8 mouse cellular contexts compared by ENCODE assay signal in the genomic region with DNA sequence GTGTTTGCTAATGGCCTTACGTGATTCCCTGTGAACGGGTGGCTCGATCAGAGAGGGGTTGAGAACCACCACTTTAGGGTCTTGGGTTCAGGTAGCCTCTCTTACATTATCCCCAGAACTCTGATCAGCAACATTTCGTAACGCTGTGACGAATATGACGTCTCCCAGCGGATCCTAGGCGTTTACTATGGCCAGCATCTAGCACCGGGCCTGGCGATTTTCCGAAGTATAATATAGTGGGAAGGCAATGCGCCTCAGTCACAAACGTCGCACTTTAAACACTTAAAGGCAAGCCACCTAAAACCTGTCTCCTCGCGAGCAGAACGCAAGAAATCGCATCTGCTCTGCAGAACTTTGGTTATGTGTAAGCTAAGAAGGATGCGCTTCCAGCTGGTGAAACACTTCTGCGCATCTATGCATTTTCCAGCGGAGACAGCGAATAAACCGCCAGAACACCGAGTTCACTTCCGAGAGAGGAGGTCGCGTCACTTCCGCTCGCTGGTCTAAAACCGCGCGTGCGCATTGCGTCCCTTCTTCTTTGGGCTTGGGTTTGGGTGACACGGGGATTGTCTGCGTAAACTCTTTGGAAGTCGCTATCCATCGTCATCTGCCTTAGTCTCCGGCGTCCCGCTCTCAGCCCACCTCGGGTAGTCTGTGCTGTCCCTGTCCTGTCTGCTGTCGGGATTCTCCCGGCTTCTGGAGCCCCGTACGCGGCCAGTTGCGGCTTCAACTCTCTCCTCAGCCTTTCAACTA. TPM values are rescaled to one million over a fixed set of nuclear protein-coding genes. Genes with fewer than 3 reads are reported as not detected.
DNase-seq lines count a peak whose midpoint lies in the region; ATAC-seq lines count a peak whose summit lies in the region.

No protein-coding gene starts in this region.

- H3K9me3 ChIP-seq in embryonic facial prominence, embryonic 15.5 days (replicated peaks): no peaks in the 10 kb centered on the region
- no peaks in the 10 kb centered on the region for H3K9me3 ChIP-seq in liver, embryonic 12.5 days (replicated peaks)
- H3K9me3 ChIP-seq in neural tube, embryonic 13.5 days: no peaks in the 10 kb centered on the region

- no peaks in the 10 kb centered on the region for H3K36me3 ChIP-seq in embryonic facial prominence, embryonic 15.5 days
- H3K36me3 ChIP-seq in liver, embryonic 12.5 days: no peaks in the 10 kb centered on the region
- H3K36me3 ChIP-seq in neural tube, embryonic 13.5 days: no peaks in the 10 kb centered on the region

- ATAC-seq in embryonic facial prominence, embryonic 15.5 days (ENCODE audit: insufficient number of reproducible peaks, low FRiP score, low TSS enrichment, low read depth): no peak
- no peak; the same call in 1 of the 2 replicates for ATAC-seq in liver, embryonic 12.5 days
- ATAC-seq in neural tube, embryonic 13.5 days (ENCODE audit: low read depth): peak; percentile 79

- H3K4me1 ChIP-seq in embryonic facial prominence, embryonic 15.5 days: no peaks in the 10 kb centered on the region
- no peaks in the 10 kb centered on the region for H3K4me1 ChIP-seq in liver, embryonic 12.5 days
- H3K4me1 ChIP-seq in neural tube, embryonic 13.5 days (replicated peaks): no peaks in the 10 kb centered on the region

- 38% methylated on average over 49 of the region's 49 CpGs for WGBS in embryonic facial prominence, embryonic 15.5 days
- 34% methylated on average over 49 of the region's 49 CpGs for WGBS in liver, embryonic 12.5 days (ENCODE audit: insufficient replicate concordance)
- 43% methylated on average over 49 of the region's 49 CpGs for WGBS in neural tube, embryonic 13.5 days

- H3K4me3 ChIP-seq in embryonic facial prominence, embryonic 15.5 days (replicated peaks): peak overlapping the region; percentile 34
- peak overlapping the region; percentile 33 for H3K4me3 ChIP-seq in liver, embryonic 12.5 days
- peak overlapping the region; percentile 34 for H3K4me3 ChIP-seq in neural tube, embryonic 13.5 days

- H3K4me2 ChIP-seq in embryonic facial prominence, embryonic 15.5 days (replicated peaks): peak overlapping the region; percentile 51
- H3K4me2 ChIP-seq in liver, embryonic 12.5 days: peak overlapping the region; percentile 56
- H3K4me2 ChIP-seq in neural tube, embryonic 13.5 days: peak overlapping the region; percentile 57

- peak; percentile 10 for DNase-seq in urinary bladder, postnatal 25 days (ENCODE audit: low spot score)
- DNase-seq in urinary bladder, postnatal 10 days (ENCODE audit: low spot score): no peak
- DNase-seq in heart, postnatal 10 days: peak; percentile 23 to 49
- peak; percentile 15 to 58 for DNase-seq in kidney, postnatal 36 days
- no peak for DNase-seq in ovary, postnatal 14 days (ENCODE audit: low spot score)

- intact Hi-C loops in heart, postnatal 10 days (cut with DNase I): no loop called here

- H3K27ac ChIP-seq in embryonic facial prominence, embryonic 15.5 days (replicated peaks): no peak overlapping the region
- no peak overlapping the region for H3K27ac ChIP-seq in liver, embryonic 12.5 days
- H3K27ac ChIP-seq in neural tube, embryonic 13.5 days (replicated peaks): peak overlapping the region; percentile 67

- H3K9ac ChIP-seq in embryonic facial prominence, embryonic 15.5 days: no peak overlapping the region
- H3K9ac ChIP-seq in liver, embryonic 12.5 days: no peak overlapping the region
- peak overlapping the region; percentile 53 for H3K9ac ChIP-seq in neural tube, embryonic 13.5 days

- H3K27me3 ChIP-seq in embryonic facial prominence, embryonic 15.5 days: no peaks in the 10 kb centered on the region
- no peaks in the 10 kb centered on the region for H3K27me3 ChIP-seq in liver, embryonic 12.5 days (replicated peaks)
- H3K27me3 ChIP-seq in neural tube, embryonic 13.5 days: no peaks in the 10 kb centered on the region

RNA-seq across cellular contexts. Expression of gene Smarcal1, which starts 57.8 kb away (rescaled TPM):
- 21.0 and 24.8 TPM in 2 replicates for polyA plus RNA-seq in embryonic facial prominence, embryonic 15.5 days (2015; fragmentation: Nextera tagmentation; extraction: Ambion mirVana)
- total RNA-seq in heart, postnatal 10 days (2021): 10 to 100 TPM; 29.5 to 37.5 TPM
- 12.0 and 13.9 TPM in 2 replicates for polyA plus RNA-seq in liver, embryonic 12.5 days (2016; fragmentation: Nextera tagmentation; extraction: Ambion mirVana)
- polyA plus RNA-seq in neural tube, embryonic 13.5 days (2015; fragmentation: Nextera tagmentation; extraction: Ambion mirVana): 23.1 and 24.0 TPM in 2 replicates

RNA-seq across cellular contexts. Expression of gene Ankar, which starts 59.5 kb away (rescaled TPM):
- not detected in 2 replicates for polyA plus RNA-seq in embryonic facial prominence, embryonic 15.5 days (2015; fragmentation: Nextera tagmentation; extraction: Ambion mirVana)
- not detected for total RNA-seq in heart, postnatal 10 days (2021)
- not detected in 2 replicates for polyA plus RNA-seq in liver, embryonic 12.5 days (2016; fragmentation: Nextera tagmentation; extraction: Ambion mirVana)
- not detected in 2 replicates for polyA plus RNA-seq in neural tube, embryonic 13.5 days (2015; fragmentation: Nextera tagmentation; extraction: Ambion mirVana)

Comparison
In these comparisons a context has a peak if more than half of its experiments do, and no peak if none do; other contexts are left out.
1. DNase-seq: peak in urinary bladder, postnatal 25 days (single experiment), heart, postnatal 10 days (2 of 2) and kidney, postnatal 36 days (2 of 2); none in urinary bladder, postnatal 10 days (single experiment) and ovary, postnatal 14 days (single experiment).
2. Peak in every context shown above with its lines, with median percentiles within 50 percentile points of each other: H3K4me2 ChIP-seq and H3K4me3 ChIP-seq.